15 mouse cellular contexts compared by ENCODE assay signal in genomic region chr5:35653743-35654395, GRCm38 (mm10). TPM values are rescaled to one million over a fixed set of nuclear protein-coding genes. Genes with fewer than 3 reads are reported as not detected.
A peak's percentile ranks its signal among the peaks of the same experiment; 100 is the strongest.
DNase-seq lines count a peak whose midpoint lies in the region; ATAC-seq and TF ChIP-seq lines count a peak whose summit lies in the region.
"Had no signal": no experiment of that assay in that cellular context is flagged by ENCODE, and none has a peak within 500 bp of the region (broad histone marks: within the 10 kb centered on the region; RNA-seq: fewer than 3 reads in every experiment).

No protein-coding gene starts in this region.

- no peaks in the 10 kb centered on the region for H3K36me3 ChIP-seq in intestine, postnatal 0 days (ENCODE audit: control insufficient read depth, insufficient read depth)
- no peaks in the 10 kb centered on the region for H3K36me3 ChIP-seq in forebrain, embryonic 15.5 days
- H3K36me3 ChIP-seq: liver, embryonic 12.5 days; midbrain, embryonic 12.5 days had no signal

- H3K27ac ChIP-seq in intestine, postnatal 0 days (ENCODE audit: low read depth, low read length), result no peak overlapping the region
- H3K27ac ChIP-seq in forebrain, embryonic 15.5 days (replicated peaks), result no peak overlapping the region
- H3K27ac ChIP-seq: liver, embryonic 12.5 days; midbrain, embryonic 12.5 days had no signal

- H3K27me3 ChIP-seq in intestine, postnatal 0 days (replicated peaks; ENCODE audit: control insufficient read depth, insufficient read depth, low read length), result no peaks in the 10 kb centered on the region
- H3K27me3 ChIP-seq in forebrain, embryonic 15.5 days, result no peaks in the 10 kb centered on the region
- H3K27me3 ChIP-seq: liver, embryonic 12.5 days; midbrain, embryonic 12.5 days had no signal

- no peak overlapping the region for H3K4me3 ChIP-seq in intestine, postnatal 0 days (ENCODE audit: low read depth, low read length)
- no peak overlapping the region for H3K4me3 ChIP-seq in forebrain, embryonic 15.5 days
- H3K4me3 ChIP-seq: liver, embryonic 12.5 days; midbrain, embryonic 12.5 days had no signal

- no peaks in the 10 kb centered on the region for H3K4me1 ChIP-seq in intestine, postnatal 0 days (replicated peaks; ENCODE audit: control insufficient read depth, insufficient read depth, low read length)
- H3K4me1 ChIP-seq in forebrain, embryonic 15.5 days, result no peaks in the 10 kb centered on the region
- H3K4me1 ChIP-seq: liver, embryonic 12.5 days; midbrain, embryonic 12.5 days had no signal

- 67% methylated on average over 9 of the region's 9 CpGs for WGBS in intestine, postnatal 0 days
- 85% methylated on average over 9 of the region's 9 CpGs for WGBS in forebrain, embryonic 15.5 days

- no peak for ATAC-seq in intestine, postnatal 0 days
- no peak for ATAC-seq in forebrain, embryonic 15.5 days (replicated peaks)
- ATAC-seq: inflammation-experienced regulatory T-cells, adult 6 months; liver, embryonic 12.5 days had no signal

- no peaks in the 10 kb centered on the region for H3K9me3 ChIP-seq in intestine, postnatal 0 days (ENCODE audit: control insufficient read depth)
- no peaks in the 10 kb centered on the region for H3K9me3 ChIP-seq in forebrain, embryonic 15.5 days
- H3K9me3 ChIP-seq: liver, embryonic 12.5 days; midbrain, embryonic 12.5 days had no signal

- no peak overlapping the region for H3K4me2 ChIP-seq in intestine, postnatal 0 days (replicated peaks; ENCODE audit: low read depth)
- H3K4me2 ChIP-seq in forebrain, embryonic 15.5 days (replicated peaks), result no peak overlapping the region
- H3K4me2 ChIP-seq: liver, embryonic 12.5 days; midbrain, embryonic 12.5 days had no signal

- DNase-seq in gastrocnemius, adult 18-20 months (ENCODE audit: low spot score), result peak; percentile 71
- no peak for DNase-seq in gastrocnemius, postnatal 4 days (ENCODE audit: low spot score in 2 of 2)
- DNase-seq in urinary bladder, postnatal 14 days (ENCODE audit: low spot score), result peak; percentile 66
- no peak for DNase-seq in urinary bladder, postnatal 10 days (ENCODE audit: low spot score)
- peak; percentile 66 to 68 for DNase-seq in heart, adult 9 months (ENCODE audit: low spot score in 2 of 2)
- peak; percentile 52 for DNase-seq in testis, postnatal 14 days (ENCODE audit: low spot score)
- DNase-seq: cerebellum, adult 18-20 months; kidney, postnatal 14 days; left cerebral cortex, postnatal 4 days; lung, postnatal 10 days had no signal

- TF ChIP-seq CTCF in intestine, postnatal 0 days (IDR thresholded peaks at IDR 0.05; ENCODE audit: low read depth), result no peak

- H3K9ac ChIP-seq in intestine, postnatal 0 days (ENCODE audit: low read depth, low read length), result no peak overlapping the region
- H3K9ac ChIP-seq in forebrain, embryonic 15.5 days (replicated peaks), result no peak overlapping the region
- H3K9ac ChIP-seq: liver, embryonic 12.5 days; midbrain, embryonic 12.5 days had no signal

RNA-seq across cellular contexts. Expression of gene Htra3, which starts 25.7 kb away (rescaled TPM):
- total RNA-seq in gastrocnemius, adult 18-20 months (2021), result 10 to 100 TPM; 28.4 to 34.8 TPM
- 100 to 1,000 TPM in 1 of 2 experiments, 10 to 100 TPM in 1; 97.0 to 102 TPM for total RNA-seq in gastrocnemius, postnatal 4 days (2021)
- polyA plus RNA-seq in intestine, postnatal 0 days (2015; fragmentation: Nextera tagmentation; extraction: Ambion mirVana), result 24.5 and 25.5 TPM in 2 replicates
- polyA plus RNA-seq in forebrain, embryonic 15.5 days (2015; fragmentation: Nextera tagmentation; extraction: Ambion mirVana), result 9.6 and 10.9 TPM in 2 replicates
- polyA plus RNA-seq: inflammation-experienced regulatory T-cells, adult 6 months had no signal

Comparison
In these comparisons a context has a peak if more than half of its experiments do, and no peak if none do; other contexts are left out.
1. DNase-seq: peak in gastrocnemius, adult 18-20 months (single experiment), urinary bladder, postnatal 14 days (single experiment), heart, adult 9 months (2 of 2) and testis, postnatal 14 days (single experiment); none in gastrocnemius, postnatal 4 days (0 of 2) and urinary bladder, postnatal 10 days (single experiment).